Mouse (Mus musculus): Measurements from ENCODE around the gene Zcchc9. TPM values are rescaled to one million over a fixed set of nuclear protein-coding genes. Genes with fewer than 3 reads are reported as not detected.

Zcchc9 gene
- 10 to 100 TPM; 14.4 to 16.0 TPM for total RNA-seq (2021)

- DNase-seq, result peak; percentile 87 to 91
- intact Hi-C loops (cut with DNase I), result loop anchor here (5.0 kb wide), 1 partner anchor 65 kb away; no protein-coding TSS in a partner anchor
Observed at GRCm38 (mm10) chr13:91807155-91807839, at the start of gene Zcchc9. Gene Zcchc9, minus strand, starts transcription at chr13:91807705.

GRCm38 (mm10) chr13:91854412-91854811, 46.9 kb upstream of the Zcchc9 start:
- intact Hi-C loops (cut with DNase I), result no loop called here

GRCm38 (mm10) chr13:91827876-91828275, 20.4 kb upstream of the Zcchc9 start:
- DNase-seq, result no peak
- intact Hi-C loops (cut with DNase I), result no loop called here

More at GRCm38 (mm10) chr13:91854412-91854811, 46.9 kb upstream of the Zcchc9 start:
- no peak for DNase-seq

GRCm38 (mm10) chr13:91826066-91826465, 18.6 kb upstream of the Zcchc9 start:
- DNase-seq, result peak in 1 of 2 experiments; percentile 18
- intact Hi-C loops (cut with DNase I), result no loop called here

GRCm38 (mm10) chr13:91824845-91825550, 17.5 kb upstream of the Zcchc9 start:
- peak; percentile 32 to 37 for DNase-seq
- intact Hi-C loops (cut with DNase I), result no loop called here

DNA sequence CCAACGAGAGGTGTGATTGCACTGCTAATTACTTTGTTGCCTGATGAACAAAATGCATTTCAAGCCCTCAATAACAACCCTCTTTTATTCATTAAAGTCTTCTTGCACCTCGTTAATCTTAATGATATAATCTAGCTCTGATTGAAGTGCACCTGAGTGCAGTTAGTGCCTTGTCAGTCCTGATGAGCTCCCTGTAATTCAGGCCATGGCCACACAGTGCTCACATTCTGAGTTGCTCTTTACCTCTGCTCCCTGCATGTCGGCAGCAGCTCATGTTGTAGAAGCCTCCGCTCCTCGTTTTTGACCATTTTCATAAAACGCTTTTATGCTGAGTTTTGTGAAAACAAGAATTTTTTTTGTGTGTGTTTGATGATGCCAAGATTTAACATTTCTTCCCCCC, 16.2 kb upstream of the Zcchc9 start:
- intact Hi-C loops (cut with DNase I), result no loop called here
- DNase-seq, result no peak

- DNase-seq, result no peak
- intact Hi-C loops (cut with DNase I), result loop anchor here (5.0 kb wide), 1 partner anchor 523 kb away; no protein-coding TSS in a partner anchor
Observed at GRCm38 (mm10) chr13:91814670-91815069, 7.2 kb upstream of the Zcchc9 start.

DNA sequence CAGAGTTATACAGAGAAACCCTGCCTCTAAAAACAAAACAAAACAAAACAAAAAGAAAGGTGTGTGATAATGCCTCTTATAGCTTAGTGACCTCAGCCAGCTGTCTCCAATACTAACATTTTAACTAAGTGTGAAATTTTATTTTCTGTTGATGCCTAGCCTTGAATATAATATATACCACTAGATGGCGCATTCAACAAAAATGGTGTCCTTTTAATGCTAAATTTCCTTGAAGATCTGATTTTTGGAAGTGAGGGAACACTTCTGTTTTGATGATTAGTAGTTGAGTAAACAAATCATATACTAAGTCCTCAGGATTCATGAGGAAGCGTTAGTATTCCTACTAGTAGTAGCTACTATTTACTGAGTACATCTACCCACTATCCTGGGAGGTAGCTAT, 2.0 kb upstream of the Zcchc9 start:
- intact Hi-C loops (cut with DNase I), result loop anchor here (5.0 kb wide), 1 partner anchor 63 kb away; no protein-coding TSS in a partner anchor
- DNase-seq, result no peak

DNA sequence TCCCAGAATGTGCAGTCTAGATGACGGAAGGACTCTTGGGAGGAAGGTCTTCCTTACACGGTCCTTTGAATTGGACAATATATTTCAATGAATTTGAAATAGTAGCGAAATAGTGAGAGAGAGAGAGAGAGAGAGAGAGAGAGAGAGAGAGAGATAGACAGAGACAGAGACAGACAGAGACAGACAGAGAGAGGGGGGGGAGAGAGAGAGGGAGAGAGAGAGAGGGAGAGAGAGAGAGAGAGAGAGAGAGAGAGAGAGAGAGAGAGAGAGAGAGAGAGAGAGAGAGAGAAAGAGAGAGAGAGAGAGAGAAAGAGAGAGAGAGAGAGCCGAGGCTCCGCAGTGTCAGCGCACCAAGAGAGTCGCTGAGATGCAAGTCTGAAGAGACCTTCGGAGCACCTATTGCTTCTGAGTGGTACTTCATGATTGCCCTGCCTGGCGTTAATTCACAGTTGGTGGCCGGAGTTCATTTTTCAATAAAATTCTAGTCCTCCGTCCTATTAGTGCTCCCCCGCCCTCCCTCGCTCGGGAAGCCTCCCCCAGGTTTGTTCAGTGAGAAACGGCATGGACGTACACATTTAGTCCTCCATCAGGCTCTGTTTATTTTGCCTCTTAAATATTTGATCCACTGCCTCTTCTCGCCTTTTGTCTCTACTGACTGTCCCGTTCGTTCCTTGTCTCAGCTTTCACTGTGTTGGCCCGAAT, 520 bp upstream of the Zcchc9 start:
- DNase-seq, result no peak
- intact Hi-C loops (cut with DNase I), result loop anchor here (5.0 kb wide), 1 partner anchor 64 kb away; no protein-coding TSS in a partner anchor

DNA sequence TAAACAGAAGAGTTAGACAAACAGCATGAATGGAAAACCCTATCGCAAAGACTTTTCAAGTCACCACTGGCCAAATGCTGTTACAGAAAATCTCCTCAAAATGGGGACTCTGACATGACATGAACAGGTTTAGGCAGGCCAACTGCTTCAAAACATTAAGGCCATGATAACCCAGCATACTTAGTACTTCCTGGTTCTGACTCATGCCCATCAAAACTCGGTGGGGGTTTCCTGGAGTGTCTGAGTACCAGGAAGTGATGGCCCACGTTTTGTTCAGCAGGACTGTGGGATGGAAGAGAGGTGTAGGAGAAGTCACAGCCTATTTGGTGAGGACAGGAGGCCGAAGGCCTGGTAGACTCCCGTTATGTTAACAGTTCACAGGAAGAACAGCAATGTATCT, 5.8 kb downstream of the Zcchc9 start:
- no peak for DNase-seq
- intact Hi-C loops (cut with DNase I), result no loop called here

- DNase-seq, result no peak
- intact Hi-C loops (cut with DNase I), result no loop called here
Observed at GRCm38 (mm10) chr13:91797442-91797841, 10.1 kb downstream of the Zcchc9 start.

GRCm38 (mm10) chr13:91796916-91797315, 10.6 kb downstream of the Zcchc9 start:
- intact Hi-C loops (cut with DNase I), result no loop called here
- DNase-seq, result no peak

- DNase-seq, result no peak
- intact Hi-C loops (cut with DNase I), result no loop called here
Observed at GRCm38 (mm10) chr13:91796003-91796402, 11.5 kb downstream of the Zcchc9 start.

- intact Hi-C loops (cut with DNase I), result no loop called here
- DNase-seq, result no peak
Observed at GRCm38 (mm10) chr13:91795593-91795992, 11.9 kb downstream of the Zcchc9 start.

DNA sequence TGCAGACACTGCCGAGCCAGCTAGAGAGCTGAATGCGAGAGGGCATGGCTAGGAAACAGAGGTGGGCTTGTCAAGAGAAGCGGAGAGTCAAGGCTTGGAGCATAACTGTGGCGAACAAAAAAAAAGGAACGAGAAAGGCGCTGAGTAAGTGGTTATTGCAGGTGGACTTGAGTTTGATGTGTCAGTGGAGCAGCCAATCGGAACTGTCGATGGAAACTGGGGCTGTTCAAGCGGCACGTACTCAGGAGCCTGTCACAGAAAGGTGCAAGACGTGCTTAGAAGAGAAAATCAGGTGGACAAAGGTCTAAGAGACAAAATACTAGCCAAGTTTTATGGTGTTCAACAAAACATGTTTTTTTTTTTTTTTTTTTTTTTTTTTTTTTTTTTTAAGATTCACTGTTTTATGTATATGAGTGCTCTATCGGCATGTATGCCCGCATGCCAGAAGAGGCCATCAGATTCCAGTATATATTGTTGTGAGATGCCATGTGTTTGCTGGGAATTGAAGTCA, 12.5 kb downstream of the Zcchc9 start:
- intact Hi-C loops (cut with DNase I), result no loop called here
- no peak for DNase-seq

DNA sequence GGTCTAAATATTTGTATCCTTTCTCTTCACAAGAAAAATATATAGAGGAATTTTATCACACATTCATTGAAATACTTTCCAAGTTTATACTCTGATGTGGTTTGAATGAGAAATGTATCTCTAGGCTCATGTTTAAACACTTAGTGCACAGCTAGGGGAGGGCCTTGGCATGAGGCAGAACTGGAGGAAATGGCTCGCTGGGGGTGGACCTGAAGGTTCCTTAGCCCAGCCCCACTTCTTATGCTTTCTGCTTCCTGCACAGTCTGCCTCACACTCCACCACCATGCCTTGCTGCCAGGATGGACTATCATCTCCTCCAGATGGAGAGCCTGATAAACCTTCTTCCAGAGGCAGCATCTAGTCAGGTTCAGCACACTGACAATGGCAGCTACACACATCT, 15.5 kb downstream of the Zcchc9 start:
- no peak for DNase-seq
- intact Hi-C loops (cut with DNase I), result no loop called here

GRCm38 (mm10) chr13:91779892-91780291, 27.6 kb downstream of the Zcchc9 start:
- intact Hi-C loops (cut with DNase I), result no loop called here
- no peak for DNase-seq

DNA sequence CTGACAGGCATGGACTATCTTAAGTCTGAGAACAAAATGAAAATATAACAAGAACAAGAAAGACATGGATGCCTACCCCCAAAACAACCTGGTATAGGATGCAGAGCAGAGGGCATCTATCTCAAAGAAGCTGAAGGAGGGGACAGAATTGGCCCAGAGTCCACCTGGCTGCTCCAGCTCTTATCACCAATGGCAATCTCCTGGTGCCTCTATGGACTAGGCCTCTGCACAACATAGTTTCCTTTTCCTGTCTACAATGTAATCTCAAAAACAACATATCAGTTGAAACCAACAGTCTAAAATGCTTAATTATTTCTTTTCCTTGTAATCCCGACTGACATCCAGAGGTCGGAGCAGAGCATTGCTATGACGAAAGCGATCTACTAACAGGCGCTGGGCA, 29.4 kb downstream of the Zcchc9 start:
- intact Hi-C loops (cut with DNase I), result no loop called here
- no peak for DNase-seq

- intact Hi-C loops (cut with DNase I), result no loop called here
- no peak for DNase-seq
Observed at GRCm38 (mm10) chr13:91768683-91769651, 38.5 kb downstream of the Zcchc9 start.

DNA sequence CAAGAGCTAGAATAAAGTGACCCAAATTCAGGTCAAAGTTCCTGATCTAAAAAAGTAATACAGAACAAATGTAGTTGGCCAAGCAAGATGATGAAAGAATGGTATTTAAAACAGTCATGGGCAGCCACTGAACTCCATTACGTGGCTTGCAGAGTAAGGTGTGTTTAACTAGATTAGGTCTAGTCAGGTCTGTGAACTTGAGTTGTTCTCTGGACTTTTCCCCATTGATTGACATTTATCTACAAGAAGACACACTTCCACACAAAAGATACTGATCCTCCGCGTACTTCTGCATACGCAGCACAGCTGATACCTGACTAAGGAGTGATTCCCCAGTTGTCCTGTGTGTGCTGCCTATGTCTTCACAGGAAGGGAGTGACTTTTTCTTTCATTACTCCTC, 41.9 kb downstream of the Zcchc9 start:
- intact Hi-C loops (cut with DNase I), result no loop called here
- DNase-seq, result no peak
